Mouse (Mus musculus): ENCODE measurements around the gene Vps8.

- no peak for TF ChIP-seq POLR2AphosphoS2 (IDR thresholded peaks at IDR 0.05; ENCODE audit: insufficient read length, low read depth)
- TF ChIP-seq MYOD1 (IDR thresholded peaks at IDR 0.05; ENCODE audit: control insufficient read depth in 1 of 3, insufficient read length in 2 of 3, low read depth in 2 of 3), result no peak
- no peak for TF ChIP-seq POLR2A (IDR thresholded peaks at IDR 0.05; ENCODE audit: insufficient read length, low read depth)
- no peak for TF ChIP-seq USF1 (IDR thresholded peaks at IDR 0.05; ENCODE audit: low read depth)
- no peak for TF ChIP-seq TCF12 (IDR thresholded peaks at IDR 0.05; ENCODE audit: insufficient read depth, poor library complexity, severe bottlenecking)
- no peak for TF ChIP-seq CEBPB (IDR thresholded peaks at IDR 0.05; ENCODE audit: insufficient read depth, poor library complexity, severe bottlenecking)
- TF ChIP-seq MYOG (IDR thresholded peaks at IDR 0.05; ENCODE audit: control insufficient read depth in 1 of 3, insufficient read depth in 1 of 3, insufficient read length in 2 of 3, low read depth in 2 of 3), result no peak
- TF ChIP-seq MAX (IDR thresholded peaks at IDR 0.05; ENCODE audit: low read depth), result no peak
- TF ChIP-seq E2F4 (IDR thresholded peaks at IDR 0.05; ENCODE audit: insufficient read depth), result no peak
- TF ChIP-seq TCF3 (IDR thresholded peaks at IDR 0.05; ENCODE audit: insufficient read length, low read depth), result no peak
Measured at GRCm38 (mm10) chr16:21636156-21636853, 213.4 kb downstream of the Vps8 start.
